Mouse (Mus musculus): ENCODE measurements around the gene Slc35e3.
A peak's percentile ranks its signal among the peaks of the same experiment; 100 is the strongest.

Slc35e3 gene

GRCm38 (mm10) chr10:117698313-117699138 lies 47.6 kb downstream of the Slc35e3 start:
- DNase-seq (ENCODE audit: low read depth, low spot score) = no peak

DNA sequence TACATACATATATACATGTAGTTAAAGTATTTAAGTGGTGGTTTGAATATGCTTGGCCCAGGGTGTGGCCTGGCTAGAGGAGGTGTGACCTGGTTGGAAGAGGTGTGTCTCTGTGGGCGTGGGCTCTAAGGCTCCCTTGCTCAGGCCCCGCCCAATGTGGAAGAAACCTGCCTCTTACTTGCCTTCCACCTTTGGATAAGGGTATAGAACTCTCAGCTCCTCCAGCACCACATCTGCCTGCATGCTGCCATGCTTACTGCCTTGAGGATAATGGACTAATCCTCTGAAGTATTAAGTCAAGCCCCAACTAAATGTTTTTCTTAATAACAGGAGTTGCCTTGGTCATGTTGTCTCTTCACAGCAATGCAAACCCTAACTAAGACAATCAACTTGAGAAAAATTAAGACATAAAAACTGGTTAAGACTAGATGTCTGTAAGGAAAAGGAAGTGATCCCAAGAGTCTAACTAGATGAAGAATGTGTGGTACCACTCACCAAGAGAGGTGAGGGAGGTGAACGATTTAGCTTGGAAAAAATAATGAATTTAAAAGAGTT lies 48.5 kb downstream of the Slc35e3 start:
- DNase-seq (ENCODE audit: low read depth, low spot score) = no peak

GRCm38 (mm10) chr10:117696827-117697560 lies 49.2 kb downstream of the Slc35e3 start:
- DNase-seq (ENCODE audit: low read depth, low spot score) = peak; percentile 94

- DNase-seq (ENCODE audit: low read depth, low spot score) = no peak
Measured at GRCm38 (mm10) chr10:117696021-117696826, 49.9 kb downstream of the Slc35e3 start.

DNA sequence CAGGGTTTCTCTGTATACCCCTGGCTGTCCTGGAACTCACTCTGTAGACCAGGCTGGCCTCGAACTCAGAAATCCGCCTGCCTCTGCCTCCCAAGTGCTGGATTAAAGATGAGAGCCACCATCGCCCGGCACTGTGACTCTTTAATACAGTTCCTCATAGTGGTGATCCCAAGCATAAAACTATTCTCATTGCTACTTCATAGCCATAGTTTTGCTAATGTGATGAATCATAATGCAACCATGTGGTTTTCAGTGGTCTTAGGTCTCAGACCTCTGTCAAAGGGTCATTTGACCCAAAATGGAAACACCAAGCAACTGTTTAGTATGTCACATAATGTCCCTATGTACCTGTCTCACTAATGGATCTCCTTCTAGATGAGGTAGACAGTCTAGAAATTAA lies 50.6 kb downstream of the Slc35e3 start:
- DNase-seq (ENCODE audit: low read depth, low spot score) = no peak

DNA sequence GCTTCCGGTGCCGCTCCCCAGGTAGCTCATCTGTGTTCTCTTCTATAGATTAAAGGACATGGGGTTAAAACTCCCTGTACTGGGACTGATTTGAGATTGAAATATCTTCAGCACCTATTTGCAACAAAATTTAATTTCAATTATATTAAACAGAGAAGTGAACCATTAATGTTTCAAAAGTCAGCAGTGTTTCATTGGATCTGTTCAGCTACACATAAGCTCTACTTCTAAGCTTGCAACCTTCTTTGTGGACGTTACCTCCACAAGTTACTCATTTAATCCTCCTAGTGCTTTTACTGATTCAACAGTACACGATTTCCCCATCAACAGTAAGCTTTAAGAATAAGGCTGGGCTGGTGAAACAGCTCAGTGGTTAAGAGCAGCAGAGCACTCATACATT lies 51.1 kb downstream of the Slc35e3 start:
- no peak for DNase-seq (ENCODE audit: low read depth, low spot score)

- DNase-seq (ENCODE audit: low read depth, low spot score) = peak; percentile 92
Measured at GRCm38 (mm10) chr10:117694255-117694953, 51.8 kb downstream of the Slc35e3 start.

- no peak for DNase-seq (ENCODE audit: low read depth, low spot score)
Measured at GRCm38 (mm10) chr10:117692953-117693352, 53.2 kb downstream of the Slc35e3 start.

DNA sequence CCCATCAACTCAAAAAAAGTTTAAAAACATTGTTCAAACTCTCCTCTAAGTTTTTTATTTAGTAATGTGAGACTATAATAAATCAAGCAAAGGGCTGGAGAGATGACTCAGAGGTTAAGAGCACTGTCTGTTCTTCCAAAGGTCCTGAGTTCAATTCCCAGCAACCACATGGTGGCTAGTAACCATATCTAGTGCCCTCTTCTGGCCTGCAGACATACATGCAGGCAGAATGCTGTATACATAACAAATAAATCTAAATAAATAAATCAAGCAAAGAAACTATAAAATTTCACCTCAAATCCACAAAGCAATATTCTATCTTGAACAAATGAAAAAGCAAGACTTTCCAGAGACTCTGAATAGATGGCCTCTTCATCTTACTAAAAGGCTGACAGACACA lies 54.0 kb downstream of the Slc35e3 start:
- no peak for DNase-seq (ENCODE audit: low read depth, low spot score)

DNA sequence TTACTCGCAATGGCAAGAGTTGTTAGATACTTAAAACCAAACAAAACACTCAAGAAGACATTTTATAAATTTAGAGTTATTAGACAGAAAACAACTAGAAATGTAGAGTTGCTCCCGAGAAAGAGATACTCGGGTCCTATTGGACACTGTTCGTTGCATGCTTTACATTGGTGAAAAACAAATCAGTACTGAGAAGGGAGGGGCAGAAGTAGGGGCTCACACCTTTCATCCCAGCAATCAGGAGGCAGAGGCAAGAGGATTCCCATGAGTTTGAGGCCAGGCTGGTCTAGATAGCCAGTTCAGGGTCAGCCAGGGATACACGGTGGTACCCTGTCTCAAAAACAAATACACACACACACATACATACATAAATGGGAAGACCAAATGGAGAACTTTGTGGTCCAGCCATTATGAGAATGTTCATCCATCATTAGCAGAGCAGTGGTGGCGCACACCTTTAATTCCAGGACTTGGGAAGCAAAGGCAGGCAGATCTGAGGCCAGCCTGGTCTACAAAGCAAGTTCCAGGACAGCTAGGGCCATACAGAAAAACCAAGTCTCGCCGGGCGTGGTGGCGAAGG lies 54.7 kb downstream of the Slc35e3 start:
- DNase-seq (ENCODE audit: low read depth, low spot score) = no peak

DNA sequence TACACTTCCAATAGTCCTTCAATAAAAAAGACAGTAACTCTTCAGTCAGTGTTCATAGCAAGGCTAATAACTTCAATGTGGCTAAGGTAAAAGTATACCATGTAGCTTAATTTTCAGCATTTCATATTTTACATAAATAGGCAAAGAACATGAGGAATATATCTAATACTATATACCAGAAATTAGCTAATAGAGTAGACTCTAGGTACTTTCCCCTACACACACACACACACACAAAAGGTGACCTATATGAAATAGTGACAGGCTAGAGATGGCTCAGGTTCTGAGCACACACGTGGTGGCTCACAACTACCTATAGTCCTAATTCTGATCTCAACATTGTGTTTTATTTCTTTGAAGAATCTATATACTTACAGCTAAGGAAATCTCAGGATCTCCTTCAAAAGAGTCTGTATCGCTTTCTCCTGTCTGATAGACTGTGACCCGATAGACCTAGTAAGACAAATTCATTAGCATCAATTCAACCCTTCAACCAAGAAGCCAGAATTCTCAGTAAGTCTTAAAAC lies 55.3 kb downstream of the Slc35e3 start:
- DNase-seq (ENCODE audit: low read depth, low spot score) = peak; percentile 92

GRCm38 (mm10) chr10:117690101-117690352 lies 56.1 kb downstream of the Slc35e3 start:
- DNase-seq (ENCODE audit: low read depth, low spot score) = peak; percentile 93

DNA sequence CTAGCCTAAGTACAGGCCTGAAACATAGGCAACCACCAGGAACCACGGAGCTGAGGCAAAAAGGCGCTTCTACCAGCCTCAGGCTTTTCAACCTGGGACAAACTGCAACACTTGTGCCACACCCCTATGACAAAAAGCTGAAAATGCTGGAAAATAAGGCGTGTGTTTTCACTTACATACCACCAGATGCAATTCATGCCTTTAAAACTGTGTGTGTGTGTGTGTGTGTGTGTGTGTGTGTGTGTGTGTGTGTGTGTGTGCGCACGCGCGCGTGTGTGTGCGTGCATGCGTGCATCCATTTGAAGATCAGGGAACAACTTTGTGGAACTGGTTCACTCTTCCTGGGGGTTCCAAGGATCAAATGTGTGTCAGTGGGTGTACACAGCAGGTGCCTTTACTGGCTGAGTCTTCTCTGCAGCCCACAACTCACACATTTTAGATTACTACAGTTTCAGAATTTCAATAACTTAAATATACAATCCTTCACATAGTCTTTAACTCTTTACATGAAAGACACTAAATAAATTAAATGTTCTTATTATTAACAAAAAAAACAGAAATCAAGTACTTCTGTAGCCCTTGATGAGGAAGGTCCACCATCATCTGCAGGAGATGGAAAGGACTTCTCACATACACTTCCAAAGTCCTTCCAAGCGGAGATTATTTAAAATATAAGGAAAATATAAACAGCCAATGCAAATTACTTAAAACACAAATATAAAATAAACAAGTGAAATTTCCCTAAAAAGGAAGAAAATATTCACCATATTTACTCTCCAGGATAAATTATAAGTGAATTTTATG lies 56.7 kb downstream of the Slc35e3 start:
- peak; percentile 92 for DNase-seq (ENCODE audit: low read depth, low spot score)

DNA sequence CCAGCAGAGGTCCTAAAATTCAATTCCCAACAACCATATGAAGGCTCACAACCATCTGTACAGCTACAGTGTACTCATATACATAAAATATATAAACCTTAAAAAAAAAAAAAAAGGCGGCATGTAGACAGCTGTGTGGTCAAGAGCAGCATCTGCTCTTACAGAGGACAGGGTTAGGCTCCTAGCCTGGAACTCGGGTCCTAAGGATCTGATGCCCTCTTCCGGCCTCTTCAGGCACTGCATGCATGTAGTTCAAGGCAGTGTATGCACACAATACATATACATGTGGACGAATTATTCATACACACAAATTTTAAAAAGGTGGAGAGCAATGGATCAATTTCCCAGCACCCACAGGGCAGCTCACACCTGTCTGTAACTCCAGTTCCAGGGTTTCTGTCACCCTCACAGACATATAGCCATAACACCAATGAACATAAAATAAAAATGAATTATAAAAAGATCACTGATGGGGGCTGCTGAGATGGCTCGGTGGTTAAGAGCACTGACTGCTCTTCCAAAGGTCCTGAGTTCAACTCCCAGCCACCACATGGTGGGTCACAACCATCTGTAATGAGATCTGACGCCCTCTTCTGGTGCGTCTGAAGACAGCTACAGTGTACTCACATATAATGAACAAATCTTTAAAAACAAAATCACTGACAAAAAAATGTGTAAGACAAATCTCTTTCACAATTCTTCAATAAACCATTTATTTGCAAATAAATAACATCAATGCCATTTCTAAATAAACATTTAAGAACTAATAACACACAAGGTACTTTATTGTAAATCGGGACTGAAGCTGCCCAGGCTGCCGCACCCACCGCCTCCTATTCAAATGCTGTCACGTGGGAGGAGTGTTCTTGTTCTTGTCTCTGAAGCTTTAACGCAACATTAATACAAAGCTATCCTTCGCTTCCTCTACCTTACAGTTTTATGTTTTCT lies 57.7 kb downstream of the Slc35e3 start:
- no peak for DNase-seq (ENCODE audit: low read depth, low spot score)

DNA sequence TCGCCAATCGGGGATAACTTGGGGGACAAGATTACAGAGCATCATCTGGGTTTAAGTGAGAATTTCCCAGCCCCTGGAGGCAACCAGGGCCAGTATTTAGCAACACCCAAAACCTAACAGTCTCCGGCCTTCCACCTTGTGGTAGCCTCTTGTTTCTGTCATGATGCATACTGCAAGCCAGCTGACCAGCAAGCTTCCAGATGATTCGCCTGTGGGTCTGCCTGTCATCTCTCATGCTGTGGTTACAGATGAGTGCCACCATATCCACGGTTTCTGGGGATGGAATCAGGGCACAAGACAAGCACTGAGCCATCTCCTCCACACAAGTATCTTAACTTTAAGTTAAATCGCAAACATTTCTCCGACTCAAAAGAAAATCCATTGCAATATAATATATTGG lies 58.6 kb downstream of the Slc35e3 start:
- DNase-seq (ENCODE audit: low read depth, low spot score) = no peak

- no peak for DNase-seq (ENCODE audit: low read depth, low spot score)
Measured at GRCm38 (mm10) chr10:117687018-117687417, 59.1 kb downstream of the Slc35e3 start.

- DNase-seq (ENCODE audit: low read depth, low spot score) = no peak
Measured at GRCm38 (mm10) chr10:117685849-117686591, 60.1 kb downstream of the Slc35e3 start.

DNA sequence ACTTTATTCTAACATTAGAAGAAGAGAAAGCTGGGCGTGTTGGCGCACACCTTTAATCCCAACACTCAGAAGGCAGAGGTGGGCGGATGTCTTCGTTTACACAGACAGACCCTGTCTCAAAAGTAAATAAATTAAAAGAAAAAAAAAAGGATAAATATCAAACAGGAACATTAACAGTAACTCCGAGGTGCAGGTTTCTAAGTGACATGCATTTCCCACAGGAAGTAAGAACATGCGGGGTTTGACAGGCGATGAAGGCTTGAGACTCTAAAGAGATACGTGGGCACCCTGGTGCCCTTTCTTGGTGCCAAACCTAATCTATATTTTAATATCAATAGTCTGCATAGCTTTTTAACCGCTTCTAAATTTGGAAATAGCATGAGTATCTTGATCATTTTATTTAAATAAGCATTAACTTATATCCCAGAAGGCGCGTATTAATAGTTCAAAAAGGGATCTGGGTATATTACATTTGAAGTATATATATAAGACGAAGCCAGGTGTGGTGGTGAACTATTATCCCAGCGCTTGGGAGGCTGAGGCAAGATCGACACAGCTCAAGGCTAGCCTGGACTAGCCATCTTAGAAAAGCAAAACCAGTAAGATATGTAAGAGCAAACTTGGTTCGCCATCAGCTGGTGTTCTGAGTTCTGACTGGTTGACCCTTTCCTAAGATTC lies 60.9 kb downstream of the Slc35e3 start:
- DNase-seq (ENCODE audit: low read depth, low spot score) = peak; percentile 91

All from 3T3-L1 (cell line).